Mouse (Mus musculus): ENCODE results near the gene Tex14.

- TF ChIP-seq CTCF (IDR thresholded peaks at IDR 0.05) (no peak), POLR2A (IDR thresholded peaks at IDR 0.05; ENCODE audit: insufficient read depth, low read depth, low read length) (no peak)
These were observed 55.7 kb downstream of the Tex14 start for GRCm38 (mm10) chr11:87460566-87460965.

Data from heart, adult 2 months (tissue).